Mouse (Mus musculus) thymus, adult 2 months (tissue): ENCODE results near the gene Erbb4. TPM values are rescaled to one million over a fixed set of nuclear protein-coding genes. Genes with fewer than 3 reads are reported as not detected.

Source experiments
- DNase-seq: peaks from one replicate; pipeline ENCODE4 v3.0.0; 2021
- H3K27ac ChIP-seq: fragments of 200-500 bp; 2 replicates; pipeline ENCODE4 v1.5.1; 2012; ENCODE audit warnings: low read length, control low read depth; ENCODE audit not compliant: control insufficient read depth, insufficient read depth
- H3K27me3 ChIP-seq: fragments of 200-500 bp; 2 replicates; pipeline ENCODE4 v1.6.1; 2012; ENCODE audit warnings: mild to moderate bottlenecking, low read length, moderate library complexity, mixed read lengths; ENCODE audit not compliant: control insufficient read depth, insufficient read depth
- H3K36me3 ChIP-seq: fragments of 200-500 bp; 2 replicates; pipeline ENCODE4 v1.6.1; 2012; ENCODE audit warnings: mild to moderate bottlenecking, low read length, moderate library complexity; ENCODE audit not compliant: control insufficient read depth, insufficient read depth
- H3K4me1 ChIP-seq: fragments of 200-500 bp; replicated peaks from 2 replicates; pipeline ENCODE4 v1.6.1; 2012; ENCODE audit warnings: low read length; ENCODE audit not compliant: control insufficient read depth, insufficient read depth
- H3K4me3 ChIP-seq: fragments of 200-500 bp; 2 replicates; pipeline ENCODE4 v1.5.1; 2012; ENCODE audit warnings: mild to moderate bottlenecking, low read length, control low read depth, moderate library complexity; ENCODE audit not compliant: control insufficient read depth, insufficient read depth
- CTCF ChIP-seq: fragments of 200-500 bp; IDR thresholded peaks from 2 replicates; pipeline ENCODE4 v1.5.1; 2012; ENCODE audit warnings: mild to moderate bottlenecking, control low read depth, low read length, moderate library complexity, borderline replicate concordance; ENCODE audit not compliant: control insufficient read depth, poor library complexity, insufficient read depth; ENCODE audit errors: extremely low read depth
- POLR2A ChIP-seq: fragments of 200-500 bp; IDR thresholded peaks from 2 replicates; pipeline ENCODE4 v1.6.1; 2012; ENCODE audit warnings: mild to moderate bottlenecking, low read length, control low read depth, moderate library complexity; ENCODE audit not compliant: control insufficient read depth, poor library complexity, insufficient read depth; ENCODE audit errors: extremely low read depth
- WGBS: fragments of 180-500 bp; shearing (Covaris S2); methylation state at CpG from one replicate; pipeline ENCODE4 v1.1.7; 2018; 5-methylcytosine and 5-hydroxymethylcytosine counted together
- polyA plus RNA-seq: library from polyadenylated mRNA; depleted of rRNA; stranded (reverse); fragments of >200 nt; gene quantifications from 2 replicates; pipeline ENCODE4 v1.2.3, GENCODE M21; 2012

The Erbb4 gene
- polyA plus RNA-seq, 1 experiment = 0.09 TPM

GRCm38 (mm10) chr1:68573851-68574540, 533.9 kb downstream of the Erbb4 start:
- Histone ChIP-seq H3K4me3 (no peak overlapping the region), H3K27ac (no peak overlapping the region), H3K36me3 (no peaks in the 10 kb centered on the region), H3K4me1 (no peaks in the 10 kb centered on the region), H3K27me3 (no peaks in the 10 kb centered on the region)
- 79% methylated on average over 4 of the region's 4 CpGs for WGBS
- no peak for TF ChIP-seq POLR2A
- no peak for TF ChIP-seq CTCF
- no peak for DNase-seq

- Histone ChIP-seq H3K36me3 (no peaks in the 10 kb centered on the region), H3K27ac (no peak overlapping the region), H3K4me3 (no peak overlapping the region), H3K4me1 (no peaks in the 10 kb centered on the region), H3K27me3 (no peaks in the 10 kb centered on the region)
- no peak for TF ChIP-seq POLR2A
- no peak for TF ChIP-seq CTCF
- 86% methylated on average over 1 of the region's 1 CpGs for WGBS
- no peak for DNase-seq
Observed at GRCm38 (mm10) chr1:68570924-68571323, 536.9 kb downstream of the Erbb4 start.

- no peaks in the 10 kb centered on the region for H3K4me1 ChIP-seq
- no peaks in the 10 kb centered on the region for H3K27me3 ChIP-seq
- no peaks in the 10 kb centered on the region for H3K36me3 ChIP-seq
- no peak overlapping the region for H3K27ac ChIP-seq
- H3K4me3 ChIP-seq = no peak overlapping the region
- no peak for TF ChIP-seq CTCF
- TF ChIP-seq POLR2A = no peak
- no peak for DNase-seq
- WGBS = 92% methylated on average over 4 of the region's 4 CpGs
Observed at GRCm38 (mm10) chr1:68542942-68543341, 564.9 kb downstream of the Erbb4 start.

- Histone ChIP-seq H3K27me3 (no peaks in the 10 kb centered on the region), H3K36me3 (no peaks in the 10 kb centered on the region), H3K4me3 (no peak overlapping the region), H3K27ac (no peak overlapping the region), H3K4me1 (no peaks in the 10 kb centered on the region)
- WGBS = 85% methylated on average over 2 of the region's 2 CpGs
- DNase-seq = no peak
- TF ChIP-seq CTCF (no peak), POLR2A (no peak)
Observed at GRCm38 (mm10) chr1:68517820-68518219, 590.0 kb downstream of the Erbb4 start.

- WGBS = 100% methylated on average over 1 of the region's 1 CpGs
Observed at GRCm38 (mm10) chr1:68503873-68504272, 604.0 kb downstream of the Erbb4 start.

GRCm38 (mm10) chr1:68501561-68501960, 606.3 kb downstream of the Erbb4 start:
- no peak for DNase-seq
- no peaks in the 10 kb centered on the region for H3K36me3 ChIP-seq
- no peaks in the 10 kb centered on the region for H3K27me3 ChIP-seq
- 58% methylated on average over 4 of the region's 4 CpGs for WGBS
- no peak overlapping the region for H3K27ac ChIP-seq
- no peak for TF ChIP-seq POLR2A
- TF ChIP-seq CTCF = no peak
- no peaks in the 10 kb centered on the region for H3K4me1 ChIP-seq
- no peak overlapping the region for H3K4me3 ChIP-seq

More at GRCm38 (mm10) chr1:68503873-68504272, 604.0 kb downstream of the Erbb4 start:
- TF ChIP-seq POLR2A (no peak), CTCF (no peak)
- no peak for DNase-seq
- H3K36me3 ChIP-seq = no peaks in the 10 kb centered on the region
- no peaks in the 10 kb centered on the region for H3K27me3 ChIP-seq
- no peak overlapping the region for H3K27ac ChIP-seq
- no peaks in the 10 kb centered on the region for H3K4me1 ChIP-seq
- H3K4me3 ChIP-seq = no peak overlapping the region
